Mouse (Mus musculus) heart, postnatal 10 days (tissue): ENCODE results near the gene Nfasc. TPM values are rescaled to one million over a fixed set of nuclear protein-coding genes. Genes with fewer than 3 reads are reported as not detected.

Experiments used
- DNase-seq, 2 experiments: peaks; one replicate each; pipeline ENCODE4 v3.0.0; 2021
- intact Hi-C: fragments of 180-260 bp; cut with DNase I; formaldehyde crosslinking; loops from one replicate; pipeline ENCODE4 v1.15.1; 2025
- total RNA-seq, 2 experiments: library from RNA; stranded (reverse); gene quantifications; 2 replicates each; pipeline ENCODE4 v1.2.3; 2021

Gene Nfasc
- total RNA-seq: under 1 TPM; 0.26 to 0.35 TPM

GRCm38 (mm10) chr1:132741175-132741997 is at the start of gene Nfasc:
Gene Nfasc, minus strand, starts transcription at chr1:132741797.
- intact Hi-C loops: loop anchor here (10.0 kb wide), 1 partner anchor 217 kb away; no protein-coding TSS in a partner anchor
- DNase-seq: peak; percentile 51 to 53

- DNase-seq: no peak
- intact Hi-C loops: no loop called here
Measured at GRCm38 (mm10) chr1:132791049-132791448, 49.5 kb upstream of the Nfasc start.

GRCm38 (mm10) chr1:132786866-132787265 is 45.3 kb upstream of the Nfasc start:
- DNase-seq: peak; percentile 88 to 89
- intact Hi-C loops: no loop called here

- DNase-seq: no peak
- intact Hi-C loops: no loop called here
Measured at GRCm38 (mm10) chr1:132781607-132782445, 40.2 kb upstream of the Nfasc start.

- DNase-seq: no peak
- intact Hi-C loops: no loop called here
Measured at GRCm38 (mm10) chr1:132780961-132781360, 39.4 kb upstream of the Nfasc start.

- intact Hi-C loops: no loop called here
- no peak for DNase-seq
Measured at GRCm38 (mm10) chr1:132780254-132780653, 38.7 kb upstream of the Nfasc start.

GRCm38 (mm10) chr1:132774959-132775358 is 33.4 kb upstream of the Nfasc start:
- DNase-seq: no peak
- intact Hi-C loops: loop anchor here (10.0 kb wide), 1 partner anchor 100 kb away; no protein-coding TSS in a partner anchor

GRCm38 (mm10) chr1:132771377-132771776 is 29.8 kb upstream of the Nfasc start:
- DNase-seq: peak in 1 of 2 experiments; percentile 33
- intact Hi-C loops: loop anchor here (10.0 kb wide), 1 partner anchor 103 kb away; no protein-coding TSS in a partner anchor

- DNase-seq: no peak
Measured at GRCm38 (mm10) chr1:132769559-132769958, 28.0 kb upstream of the Nfasc start.

GRCm38 (mm10) chr1:132767422-132767821 is 25.8 kb upstream of the Nfasc start:
- intact Hi-C loops: no loop called here
- DNase-seq: no peak

More at GRCm38 (mm10) chr1:132769559-132769958, 28.0 kb upstream of the Nfasc start:
- intact Hi-C loops: no loop called here

GRCm38 (mm10) chr1:132765887-132766651 is 24.5 kb upstream of the Nfasc start:
- no peak for DNase-seq
- intact Hi-C loops: no loop called here

GRCm38 (mm10) chr1:132765222-132765621 is 23.6 kb upstream of the Nfasc start:
- intact Hi-C loops: no loop called here
- DNase-seq: no peak

GRCm38 (mm10) chr1:132759390-132759789 is 17.8 kb upstream of the Nfasc start:
- intact Hi-C loops: no loop called here

GRCm38 (mm10) chr1:132758656-132759370 is 17.2 kb upstream of the Nfasc start:
- intact Hi-C loops: loop anchor here (1.0 kb wide), 2 partner anchors 209 to 223 kb away; no protein-coding TSS in a partner anchor
- DNase-seq: peak; percentile 62 to 72

More at GRCm38 (mm10) chr1:132759390-132759789, 17.8 kb upstream of the Nfasc start:
- no peak for DNase-seq

GRCm38 (mm10) chr1:132755211-132755610 is 13.6 kb upstream of the Nfasc start:
- DNase-seq: no peak
- intact Hi-C loops: no loop called here

- DNase-seq: no peak
- intact Hi-C loops: loop anchor here (10.0 kb wide), 1 partner anchor 225 kb away; no protein-coding TSS in a partner anchor
Measured at GRCm38 (mm10) chr1:132749217-132749884, 7.8 kb upstream of the Nfasc start.

GRCm38 (mm10) chr1:132746302-132746701 is 4.7 kb upstream of the Nfasc start:
- intact Hi-C loops: loop anchor here (10.0 kb wide), 1 partner anchor 222 kb away; no protein-coding TSS in a partner anchor
- peak; percentile 13 to 42 for DNase-seq

GRCm38 (mm10) chr1:132745636-132746035 is 4.0 kb upstream of the Nfasc start:
- no peak for DNase-seq
- intact Hi-C loops: loop anchor here (10.0 kb wide), 1 partner anchor 221 kb away; no protein-coding TSS in a partner anchor

GRCm38 (mm10) chr1:132739077-132739521 is 2.5 kb downstream of the Nfasc start:
- intact Hi-C loops: no loop called here
- DNase-seq: no peak
